Mouse (Mus musculus) midbrain, embryonic 12.5 days (tissue): ENCODE measurements around the gene Wdr27. TPM values are rescaled to one million over a fixed set of nuclear protein-coding genes. Genes with fewer than 3 reads are reported as not detected.

Experiments
- ATAC-seq: fragments of 200-750 bp; cut with Nextera tagmentation; 2 replicates; pipeline ENCODE4 v1.8.0; 2017; ENCODE audit warnings: low read depth, moderate TSS enrichment, moderate library complexity; ENCODE audit not compliant: low FRiP score
- H3K27ac ChIP-seq: fragments of 300-500 bp; sonication (generic); replicated peaks from 2 replicates; pipeline ENCODE4 v1.5.1; 2016; ENCODE audit warnings: mild to moderate bottlenecking
- H3K27me3 ChIP-seq: fragments of 300-500 bp; sonication (generic); 2 replicates; pipeline ENCODE4 v1.6.1; 2016; ENCODE audit warnings: mild to moderate bottlenecking
- H3K36me3 ChIP-seq: fragments of 300-500 bp; sonication (generic); 2 replicates; pipeline ENCODE4 v1.6.1; 2016
- H3K4me1 ChIP-seq: fragments of 300-500 bp; sonication (generic); 2 replicates; pipeline ENCODE4 v1.6.1; 2016
- H3K4me2 ChIP-seq: fragments of 300-500 bp; sonication (generic); replicated peaks from 2 replicates; pipeline ENCODE4 v1.6.1; 2016; ENCODE audit warnings: mild to moderate bottlenecking, moderate library complexity
- H3K4me3 ChIP-seq: fragments of 300-500 bp; sonication (generic); 2 replicates; pipeline ENCODE4 v1.5.1; 2016; ENCODE audit warnings: mild to moderate bottlenecking
- H3K9ac ChIP-seq: fragments of 300-500 bp; sonication (generic); replicated peaks from 2 replicates; pipeline ENCODE4 v1.6.1; 2016; ENCODE audit warnings: mild to moderate bottlenecking, moderate library complexity
- H3K9me3 ChIP-seq: fragments of 300-500 bp; sonication (generic); 2 replicates; pipeline ENCODE4 v1.6.1; 2016; ENCODE audit warnings: mild to moderate bottlenecking
- WGBS: fragments of 180-500 bp; shearing (Covaris S2); methylation state at CpG from one replicate; pipeline ENCODE4 v1.1.7; 2016; 5-methylcytosine and 5-hydroxymethylcytosine counted together
- polyA plus RNA-seq: library from polyadenylated mRNA; unstranded; fragments of >200 nt; fragmentation: Nextera tagmentation; extraction: Ambion mirVana; gene quantifications from 2 replicates; pipeline ENCODE4 v1.2.1, GENCODE M21; 2016

Gene Wdr27
- polyA plus RNA-seq, 1 experiment from 2014 or later, result 4.7 TPM

GRCm38 (mm10) chr17:14806808-14807207 lies 136.2 kb downstream of the Wdr27 start:
- Histone ChIP-seq H3K36me3 (no peaks in the 10 kb centered on the region), H3K9ac (no peak overlapping the region), H3K27ac (no peak overlapping the region), H3K9me3 (no peaks in the 10 kb centered on the region), H3K27me3 (no peaks in the 10 kb centered on the region), H3K4me2 (no peak overlapping the region), H3K4me1 (no peaks in the 10 kb centered on the region), H3K4me3 (no peak overlapping the region)
- no peak for ATAC-seq
- 90% methylated on average over 7 of the region's 7 CpGs for WGBS

- no peaks in the 10 kb centered on the region for H3K27me3 ChIP-seq
- no peaks in the 10 kb centered on the region for H3K36me3 ChIP-seq
- no peak overlapping the region for H3K27ac ChIP-seq
- no peak overlapping the region for H3K9ac ChIP-seq
- no peaks in the 10 kb centered on the region for H3K9me3 ChIP-seq
- 87% methylated on average over 4 of the region's 4 CpGs for WGBS
- H3K4me3 ChIP-seq, result no peak overlapping the region
- ATAC-seq, result no peak
- H3K4me2 ChIP-seq, result no peak overlapping the region
- no peaks in the 10 kb centered on the region for H3K4me1 ChIP-seq
Measured at GRCm38 (mm10) chr17:14799243-14799642, 143.7 kb downstream of the Wdr27 start.

GRCm38 (mm10) chr17:14795074-14795473 lies 147.9 kb downstream of the Wdr27 start:
- no peak overlapping the region for H3K9ac ChIP-seq
- 96% methylated on average over 4 of the region's 4 CpGs for WGBS
- H3K36me3 ChIP-seq, result no peaks in the 10 kb centered on the region
- H3K4me1 ChIP-seq, result no peaks in the 10 kb centered on the region
- H3K27ac ChIP-seq, result no peak overlapping the region
- no peak overlapping the region for H3K4me3 ChIP-seq
- H3K9me3 ChIP-seq, result peaks cover 4% of the 10 kb centered on the region; the same call in 1 of the 2 replicates
- no peak for ATAC-seq
- H3K4me2 ChIP-seq, result no peak overlapping the region
- H3K27me3 ChIP-seq, result no peaks in the 10 kb centered on the region

GRCm38 (mm10) chr17:14779356-14779755 lies 163.6 kb downstream of the Wdr27 start:
- Histone ChIP-seq H3K36me3 (no peaks in the 10 kb centered on the region), H3K4me3 (no peak overlapping the region), H3K9me3 (no peaks in the 10 kb centered on the region), H3K9ac (no peak overlapping the region), H3K27ac (no peak overlapping the region), H3K27me3 (no peaks in the 10 kb centered on the region), H3K4me2 (no peak overlapping the region), H3K4me1 (no peaks in the 10 kb centered on the region)
- 97% methylated on average over 5 of the region's 5 CpGs for WGBS
- ATAC-seq, result no peak

GRCm38 (mm10) chr17:14771339-14771738 lies 171.6 kb downstream of the Wdr27 start:
- Histone ChIP-seq H3K4me2 (no peak overlapping the region), H3K4me3 (no peak overlapping the region), H3K9me3 (no peaks in the 10 kb centered on the region), H3K36me3 (no peaks in the 10 kb centered on the region), H3K27ac (no peak overlapping the region), H3K27me3 (no peaks in the 10 kb centered on the region), H3K9ac (no peak overlapping the region), H3K4me1 (no peaks in the 10 kb centered on the region)
- whole genome bisulfite sequencing, result 67% methylated on average over 4 of the region's 4 CpGs
- ATAC-seq, result no peak

GRCm38 (mm10) chr17:14770377-14770776 lies 172.6 kb downstream of the Wdr27 start:
- H3K27ac ChIP-seq, result no peak overlapping the region
- no peak overlapping the region for H3K4me2 ChIP-seq
- no peak overlapping the region for H3K4me3 ChIP-seq
- no peaks in the 10 kb centered on the region for H3K4me1 ChIP-seq
- no peak overlapping the region for H3K9ac ChIP-seq
- WGBS, result 81% methylated on average over 5 of the region's 5 CpGs
- no peaks in the 10 kb centered on the region for H3K36me3 ChIP-seq
- ATAC-seq, result no peak
- H3K9me3 ChIP-seq, result no peaks in the 10 kb centered on the region
- H3K27me3 ChIP-seq, result no peaks in the 10 kb centered on the region

Other genes with a start within 250 kb of the Wdr27 start
- 10.6 and 12.8 TPM in 2 replicates for gene Thbs2, start 248.9 kb downstream of the Wdr27 start, polyA plus RNA-seq
- gene 1600012H06Rik, start within 50 bp of the Wdr27 start, polyA plus RNA-seq, result 31.4 and 33.1 TPM in 2 replicates
- gene Phf10, start 18.1 kb upstream of the Wdr27 start, polyA plus RNA-seq, result 23.4 and 23.7 TPM in 2 replicates
- 14.0 and 14.8 TPM in 2 replicates for gene 9030025P20Rik, start 35.3 kb upstream of the Wdr27 start, polyA plus RNA-seq
- 1.0 and 1.2 TPM in 2 replicates for gene Gm3417, start 35.6 kb upstream of the Wdr27 start, polyA plus RNA-seq
- gene Gm3435, start 67.0 kb upstream of the Wdr27 start, polyA plus RNA-seq, result 12.3 and 14.5 TPM in 2 replicates
- gene Ermard, start 98.0 kb upstream of the Wdr27 start, polyA plus RNA-seq, result 111 and 115 TPM in 2 replicates
- gene Tcte3, start 98.3 kb upstream of the Wdr27 start, polyA plus RNA-seq, result not detected in 2 replicates
- 6.4 and 6.5 TPM in 2 replicates for gene Gm3448, start 98.4 kb upstream of the Wdr27 start, polyA plus RNA-seq